Mouse (Mus musculus) thymus, postnatal 14 days (tissue): ENCODE results near the gene Mocs2.
A peak's percentile ranks its signal among the peaks of the same experiment; 100 is the strongest.

ENCODE experiments used
- DNase-seq: peaks from one replicate; pipeline ENCODE4 v3.0.0; 2021

The Mocs2 gene

DNA sequence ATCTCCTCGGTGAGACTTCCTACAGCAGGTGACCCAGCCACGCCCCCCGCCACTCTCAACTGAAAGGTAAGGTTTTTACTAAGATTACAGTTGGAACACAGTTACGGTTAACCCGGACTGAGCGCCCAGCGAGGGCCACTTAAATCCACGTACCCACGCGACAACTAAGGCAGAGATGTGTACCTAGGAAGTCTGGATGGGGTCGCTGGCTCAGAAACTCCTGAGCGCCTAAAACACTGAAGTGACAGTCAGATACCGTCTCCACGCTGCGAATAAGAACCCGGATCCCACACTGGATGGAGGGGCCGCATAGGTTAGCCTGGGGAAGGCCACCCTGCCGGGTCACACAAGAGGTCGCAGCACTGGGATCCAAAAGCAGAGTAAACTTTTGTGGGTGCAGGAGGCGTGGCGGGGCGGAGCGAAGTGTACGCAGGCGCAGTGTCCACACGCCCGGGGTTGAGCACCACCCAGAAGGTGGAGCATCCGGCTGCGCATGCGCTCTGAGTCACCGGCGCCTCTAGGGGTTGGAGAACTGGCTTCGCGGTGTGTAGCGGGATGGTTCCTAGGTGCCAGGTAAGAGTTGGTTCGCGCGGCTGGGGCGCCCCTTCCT is at the start of gene Mocs2:
Gene Mocs2 (plus strand): TSS at position 486 of the 610 bp plus-strand sequence.
- DNase-seq = peak; percentile 97

DNA sequence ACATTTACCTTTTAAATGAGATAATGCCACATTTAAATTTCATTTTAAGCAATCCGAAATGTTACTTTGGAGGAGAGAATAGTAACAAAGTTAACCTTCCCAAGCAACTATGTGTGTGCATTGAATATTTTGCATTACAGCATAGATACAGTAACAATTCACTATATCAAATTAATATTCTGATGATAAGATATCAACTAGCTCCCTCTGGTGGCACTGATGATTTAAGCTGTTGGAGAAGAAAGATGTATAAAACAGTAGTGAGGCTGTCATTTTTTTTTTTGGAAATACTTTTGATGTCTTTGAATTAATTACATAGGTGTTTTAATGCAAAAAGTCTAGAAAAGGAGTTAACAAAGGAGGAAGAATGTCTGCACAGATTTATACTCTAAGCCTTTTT is 26.5 kb upstream of the Mocs2 start:
- DNase-seq = no peak

DNA sequence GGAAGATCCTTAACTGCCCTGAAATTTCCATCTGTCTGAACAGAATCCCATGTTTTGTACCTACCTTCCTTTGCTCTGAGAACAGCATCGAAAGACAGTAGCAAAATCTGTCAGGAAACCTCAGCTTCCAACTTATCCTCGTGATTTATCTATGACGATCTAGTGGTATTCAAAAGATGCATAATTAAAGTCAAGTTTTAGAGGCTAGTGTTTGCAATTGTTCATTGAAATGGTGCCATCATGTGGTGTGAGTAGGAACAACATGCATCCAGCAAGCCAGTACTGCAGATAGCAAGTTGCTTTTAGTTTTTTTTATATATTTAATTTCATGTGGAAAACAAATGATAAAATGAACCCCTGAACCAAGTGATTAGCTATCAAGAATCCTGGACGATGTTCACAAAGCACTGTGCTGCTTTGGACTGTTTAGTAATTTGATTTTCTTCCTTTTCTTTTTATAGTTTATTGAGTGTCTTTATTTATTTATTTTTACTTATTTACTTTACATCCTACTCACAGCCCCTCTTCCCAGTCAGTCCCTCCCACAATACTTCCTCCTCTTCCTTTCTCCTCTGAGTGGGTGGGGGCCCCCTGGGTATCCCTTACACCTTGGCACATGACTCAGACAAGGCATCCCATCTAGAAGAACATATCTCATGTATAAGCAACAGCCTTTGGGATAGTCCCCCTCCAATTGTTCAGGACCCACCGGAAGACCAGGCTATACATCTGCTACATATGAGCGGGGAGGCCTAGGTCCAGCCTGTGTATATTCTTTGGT is 24.6 kb upstream of the Mocs2 start:
- peak; percentile 49 for DNase-seq

DNA sequence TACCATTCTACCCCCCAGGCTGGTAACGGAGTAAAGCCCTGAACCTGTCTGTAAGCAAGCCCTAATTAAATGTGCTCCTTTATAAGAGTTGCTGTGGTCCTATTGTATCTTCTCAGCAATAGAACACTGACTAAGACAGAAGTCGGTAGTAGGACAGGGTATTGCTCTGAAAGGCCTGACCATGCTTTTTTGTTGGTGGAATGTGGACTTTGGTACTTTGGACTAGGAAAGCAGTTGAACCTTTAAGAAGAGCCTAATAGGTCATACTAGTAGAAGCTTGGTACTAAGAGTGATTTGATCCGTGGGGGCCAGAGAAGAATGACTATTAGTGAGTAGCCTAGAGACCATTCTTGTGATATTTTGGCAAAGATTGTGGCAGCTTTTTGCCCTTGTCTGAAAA is 16.2 kb upstream of the Mocs2 start:
- no peak for DNase-seq

DNA sequence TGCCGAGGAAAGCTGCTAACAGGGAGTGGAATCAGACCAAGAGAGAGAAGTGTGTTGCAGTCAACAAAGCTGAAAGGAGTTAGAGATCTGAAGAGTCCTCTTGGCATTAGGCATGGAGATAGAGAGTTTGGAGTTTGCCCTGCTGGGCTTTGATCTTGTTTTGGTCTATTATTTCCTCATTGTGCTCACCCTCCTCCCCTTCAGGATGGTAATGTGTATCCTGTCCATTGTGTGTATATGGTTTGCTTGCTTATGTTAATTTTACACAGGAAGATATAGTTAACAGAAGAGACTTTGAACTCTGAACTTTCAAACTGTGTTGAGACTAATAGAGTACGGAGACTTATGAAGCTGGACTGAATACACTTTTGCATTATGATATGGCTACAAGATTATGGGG is 15.1 kb upstream of the Mocs2 start:
- no peak for DNase-seq

DNA sequence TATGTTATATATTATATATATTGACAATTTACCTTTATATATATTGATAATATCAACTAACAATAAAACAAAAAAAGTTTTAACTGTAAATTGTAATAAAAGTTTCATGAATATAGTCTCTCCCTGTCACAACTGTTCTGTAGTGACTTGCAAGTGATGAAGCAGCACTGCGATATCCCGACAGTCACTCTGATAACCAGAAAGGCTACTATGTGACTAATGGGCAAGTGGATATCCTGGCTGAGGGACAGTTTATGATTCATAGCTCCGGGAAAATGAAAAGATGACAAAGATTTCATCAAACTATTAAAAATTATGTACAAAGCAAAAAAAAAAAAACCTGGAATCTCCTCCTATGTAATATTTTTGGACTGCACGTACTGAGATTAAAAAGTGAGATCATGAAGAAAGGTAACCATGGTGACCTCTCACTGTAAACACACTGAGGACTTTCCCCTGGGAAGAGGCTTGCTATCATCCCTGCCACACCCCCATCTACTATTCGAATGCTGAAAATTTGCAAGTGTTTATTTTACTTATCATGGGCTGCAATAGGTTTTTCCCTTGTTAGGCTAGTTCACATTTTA is 8.3 kb upstream of the Mocs2 start:
- DNase-seq = no peak

DNA sequence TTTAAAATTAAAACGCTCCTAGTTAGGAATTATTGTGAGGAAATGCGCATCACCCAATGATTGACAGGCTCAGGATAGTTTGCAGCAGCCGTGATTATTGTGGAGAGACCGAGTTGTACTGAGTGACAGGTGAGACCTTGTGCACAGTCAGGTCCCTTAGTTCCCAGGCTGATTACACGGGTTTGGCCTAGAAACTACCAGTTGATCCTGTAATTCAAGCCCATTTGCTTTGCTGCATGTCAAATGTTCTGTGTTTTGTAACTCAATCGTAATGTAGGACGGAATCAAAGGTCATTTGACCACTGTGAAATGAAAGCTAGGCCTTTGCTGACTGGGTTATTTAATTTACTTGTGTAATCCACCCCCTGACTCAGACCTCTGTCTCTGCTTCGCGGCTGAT is 477 bp downstream of the Mocs2 start:
- peak; percentile 12 for DNase-seq

DNA sequence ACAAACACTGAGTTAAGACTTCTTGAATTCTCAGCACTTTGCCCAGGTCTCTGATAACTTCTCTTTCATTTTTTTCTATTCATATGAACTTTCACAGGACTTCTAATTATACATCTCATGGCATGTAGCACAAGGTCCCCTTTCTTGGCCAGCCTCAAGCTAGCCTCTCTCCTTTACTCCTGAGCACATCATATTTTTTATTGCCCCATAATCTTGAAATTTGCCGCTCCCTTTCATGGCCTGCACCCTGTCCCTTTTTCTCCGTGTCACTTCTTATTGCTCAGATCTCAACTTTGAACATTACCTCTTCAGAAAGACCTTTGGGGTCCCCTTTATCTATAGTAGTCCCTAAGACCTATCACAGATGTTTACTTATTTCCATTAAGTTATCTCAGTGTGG is 4.8 kb downstream of the Mocs2 start:
- DNase-seq = no peak

DNA sequence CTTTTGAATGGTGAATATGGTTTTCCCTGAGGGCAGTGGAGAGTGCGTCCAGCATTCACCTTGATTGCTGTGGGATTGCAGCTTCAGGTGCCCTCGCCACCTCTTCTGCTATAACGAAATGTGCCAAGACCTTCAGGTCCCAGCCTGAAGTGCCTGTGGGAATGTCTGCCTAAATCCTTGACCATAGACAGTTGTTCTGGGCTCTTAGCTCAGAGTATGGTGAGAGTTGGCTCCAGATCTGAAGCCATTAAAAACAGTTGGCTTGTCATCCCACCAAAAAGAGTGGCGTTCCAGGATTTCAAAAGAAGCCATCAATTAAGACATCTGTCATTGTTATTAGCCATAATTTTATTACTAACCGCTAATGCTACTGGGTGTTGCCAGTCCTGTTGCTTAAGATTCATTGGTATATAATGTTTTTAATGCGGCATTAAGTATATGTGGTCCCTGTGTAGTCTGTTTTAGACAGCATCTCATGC is 7.4 kb downstream of the Mocs2 start:
- DNase-seq = no peak

DNA sequence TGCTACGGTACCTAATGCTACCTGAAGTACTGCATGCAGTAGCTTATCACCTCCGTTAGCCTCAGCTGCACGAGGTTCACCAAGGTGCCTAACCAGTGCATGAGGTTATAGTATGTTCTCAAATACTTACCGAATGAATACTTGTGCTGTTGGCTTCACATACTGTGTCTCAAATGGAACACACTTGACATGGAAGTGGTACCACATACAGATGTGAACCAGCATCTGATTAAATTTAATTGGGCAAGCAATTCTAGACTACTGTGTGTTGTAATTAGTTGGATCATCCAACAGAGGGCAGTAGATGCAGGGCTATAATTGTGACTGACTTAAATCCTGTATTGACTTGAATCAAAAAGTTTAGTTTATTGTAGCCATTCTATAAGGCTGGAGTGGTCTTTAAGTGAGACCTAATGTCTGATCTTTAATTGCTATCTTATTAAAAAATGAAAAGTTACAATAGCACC is 13.4 kb downstream of the Mocs2 start:
- DNase-seq = peak; percentile 38

DNA sequence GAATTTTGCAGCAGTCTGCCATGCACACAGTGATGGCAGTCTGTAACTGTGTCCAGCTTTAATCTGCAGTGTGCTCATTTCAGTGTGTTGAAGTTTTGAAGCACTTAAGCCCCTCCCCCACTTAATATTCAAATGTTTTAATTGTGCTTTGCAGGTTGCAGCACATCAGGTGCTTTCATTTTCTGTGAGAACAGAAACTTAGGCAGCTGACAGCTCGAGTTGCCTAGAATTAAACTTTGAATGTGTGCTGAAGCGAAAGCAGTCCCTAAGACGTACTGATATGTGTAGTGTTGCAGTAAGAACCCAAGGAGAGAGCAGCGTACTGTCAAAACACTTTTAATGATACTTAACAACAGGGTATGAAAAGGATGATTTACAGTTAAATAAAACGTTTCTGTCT is 14.7 kb downstream of the Mocs2 start:
- no peak for DNase-seq

DNA sequence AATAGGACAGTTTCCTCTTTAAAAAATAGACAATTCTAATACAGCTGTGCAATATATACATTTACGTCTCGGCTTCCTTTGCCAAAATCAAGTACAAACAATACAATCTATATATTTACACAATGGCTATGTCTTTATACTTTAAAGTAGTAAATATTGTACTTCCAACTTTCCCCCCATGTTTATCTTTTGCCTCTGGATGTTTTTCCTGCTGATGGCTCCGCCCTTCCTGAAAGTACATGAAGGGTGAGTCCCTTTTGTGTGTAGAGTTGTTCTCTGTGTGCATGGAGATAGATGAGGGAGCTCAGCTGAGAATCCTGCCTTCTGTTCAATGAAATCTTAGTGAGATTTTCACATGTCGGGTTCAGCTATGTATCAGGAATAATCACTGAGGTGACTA is 15.3 kb downstream of the Mocs2 start:
- DNase-seq = no peak

DNA sequence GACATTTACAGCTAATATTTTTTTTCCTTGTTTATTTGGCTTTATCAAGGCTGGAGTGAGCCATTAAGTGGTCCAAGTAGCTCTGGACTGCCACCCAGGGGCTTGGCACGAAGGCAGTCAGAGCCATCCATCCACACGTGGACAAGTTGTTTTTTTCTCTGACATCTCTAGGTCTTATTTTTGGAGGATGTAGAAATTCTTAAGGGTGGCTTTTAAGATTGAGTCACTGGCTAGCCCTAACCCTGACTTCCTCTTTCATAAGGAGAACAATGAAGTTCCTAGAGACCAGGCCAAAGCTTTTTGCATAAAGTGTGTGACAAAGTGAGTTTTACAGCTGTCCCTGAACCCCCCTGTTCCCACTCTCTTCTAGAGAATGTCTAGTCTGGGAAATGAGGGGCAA is 16.5 kb downstream of the Mocs2 start:
- no peak for DNase-seq

DNA sequence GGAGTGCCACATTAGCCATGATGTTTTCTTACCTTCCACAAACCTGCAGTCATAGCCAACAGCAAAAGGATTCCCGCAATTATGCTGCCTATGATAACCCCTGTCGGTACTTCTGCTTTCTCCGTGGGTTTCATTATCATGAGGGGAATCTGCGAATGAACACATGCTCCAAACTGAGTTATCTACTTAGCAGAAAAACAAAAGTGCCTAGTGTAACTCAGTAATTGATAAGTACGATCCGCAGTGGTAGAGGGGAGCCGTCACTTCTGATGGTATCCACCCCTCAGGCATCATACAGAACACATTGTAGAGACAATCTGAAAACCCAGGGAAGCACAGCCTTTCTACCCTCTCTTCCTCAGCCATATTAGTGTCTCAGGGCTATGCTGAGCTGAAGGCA is 19.0 kb downstream of the Mocs2 start:
- no peak for DNase-seq

DNA sequence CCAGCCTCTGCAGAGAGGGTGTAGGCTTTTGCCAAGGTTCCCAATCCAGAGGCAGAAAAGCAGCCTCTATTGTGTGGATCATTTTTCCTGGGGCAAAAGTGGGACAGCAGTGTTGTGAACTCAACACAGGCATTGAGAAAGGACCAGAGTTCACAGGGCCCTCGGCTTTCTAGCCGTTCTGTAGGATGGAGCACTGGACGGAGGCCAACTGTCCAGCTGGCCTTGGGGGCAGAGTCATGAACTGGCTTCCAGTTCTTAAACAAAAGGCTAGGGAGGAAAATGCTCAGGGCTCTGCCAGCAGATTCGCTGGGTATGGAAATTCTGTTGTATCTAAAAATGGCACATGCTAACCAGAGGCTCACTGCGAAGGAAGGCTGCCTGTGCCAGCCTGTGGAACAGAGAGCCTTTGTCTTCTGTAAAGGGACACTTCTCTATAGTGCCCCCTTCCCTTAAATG is 20.5 kb downstream of the Mocs2 start:
- DNase-seq = no peak

DNA sequence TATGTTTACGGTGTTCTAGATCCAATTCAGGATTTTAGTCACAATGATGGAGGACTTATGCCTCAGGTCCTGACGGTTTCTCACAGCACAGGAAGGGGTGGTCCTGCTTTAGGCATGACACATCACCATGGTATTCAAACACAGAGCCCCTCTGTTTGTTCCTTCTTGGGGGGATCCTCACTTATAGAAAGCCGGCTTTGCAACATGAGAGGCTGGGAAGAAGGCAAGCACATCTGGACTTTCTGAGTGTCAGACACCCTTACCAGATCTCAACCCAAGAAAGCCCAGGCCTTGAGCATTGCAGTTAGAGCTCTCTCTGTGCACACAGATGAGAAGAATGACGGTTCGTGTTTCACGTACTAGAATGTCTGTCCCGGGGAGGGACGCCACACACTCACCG is 21.1 kb downstream of the Mocs2 start:
- no peak for DNase-seq

DNA sequence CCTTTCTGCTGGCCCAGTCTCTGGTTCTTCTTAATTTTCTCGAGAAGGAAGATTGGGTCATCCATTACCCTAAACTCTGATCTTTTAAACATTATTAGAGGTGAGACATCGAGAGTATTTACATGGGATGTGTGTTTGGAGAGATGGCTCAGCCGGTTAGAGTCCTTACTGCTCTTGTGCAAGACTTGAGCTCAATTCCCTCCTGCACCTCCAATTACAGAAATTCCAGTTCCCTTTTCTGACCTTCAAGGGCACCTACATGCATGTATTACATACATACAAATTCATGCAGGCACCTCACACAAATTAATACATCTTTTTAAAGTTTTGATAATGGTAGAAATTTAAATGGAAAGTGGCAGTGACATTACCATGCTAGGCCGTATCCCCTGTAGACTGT is 22.5 kb downstream of the Mocs2 start:
- no peak for DNase-seq

DNA sequence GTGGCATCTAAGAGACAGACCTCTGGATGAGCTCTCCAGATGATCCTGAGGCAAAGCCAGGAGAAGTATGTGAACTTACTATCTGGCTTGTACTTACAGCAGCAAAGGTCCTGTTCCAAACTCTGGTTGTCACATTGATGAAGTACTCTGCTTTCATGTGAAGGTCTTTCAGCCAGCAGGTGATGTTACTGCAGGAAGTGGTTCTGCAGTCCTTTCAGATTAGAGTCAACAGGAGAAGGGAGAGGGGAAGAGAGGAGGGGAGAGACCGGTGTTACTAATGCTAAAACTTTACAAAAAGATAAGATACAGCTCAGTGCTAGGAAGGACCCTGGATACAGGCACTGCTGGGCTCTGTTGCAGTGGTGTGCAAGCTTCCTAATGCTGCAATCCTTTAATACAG is 25.3 kb downstream of the Mocs2 start:
- DNase-seq = no peak

DNA sequence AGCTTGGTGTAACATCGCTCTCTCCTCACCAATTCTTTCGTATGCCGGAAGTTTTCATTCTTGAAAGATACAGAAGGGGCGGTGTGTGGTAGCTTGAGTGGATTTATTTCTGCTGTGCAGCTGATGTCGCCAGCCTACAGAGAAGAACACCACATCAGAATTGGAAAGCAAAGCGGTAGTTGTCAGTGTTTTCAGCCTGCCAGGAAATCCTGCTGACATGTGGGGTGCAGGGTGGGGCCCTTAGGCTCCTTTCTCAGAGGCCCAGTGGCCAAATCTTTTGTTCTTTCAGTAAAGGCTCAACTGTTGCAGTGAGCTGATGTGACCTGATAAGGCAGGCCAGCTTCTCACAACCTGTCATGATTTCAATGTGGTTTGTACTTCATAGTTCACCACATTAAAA is 27.8 kb downstream of the Mocs2 start:
- DNase-seq = peak; percentile 54

DNA sequence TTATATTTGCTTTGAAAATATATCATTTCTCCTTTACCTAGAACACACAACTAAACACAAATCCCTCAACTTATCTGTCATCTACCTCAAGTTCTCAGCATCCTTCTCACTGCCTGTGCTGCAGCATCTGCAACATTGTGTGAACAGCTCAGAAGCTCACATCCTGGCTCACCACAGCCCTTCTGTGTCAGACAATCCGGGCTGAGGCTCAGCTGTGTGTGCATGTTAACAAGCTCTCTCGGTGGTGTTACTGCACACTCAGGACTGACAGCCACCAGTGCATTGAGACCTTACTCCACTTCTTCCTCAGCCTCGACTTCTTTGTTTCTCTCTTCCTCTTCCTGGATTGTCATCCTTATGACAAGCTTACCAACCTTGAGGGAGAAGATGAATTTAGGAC is 30.9 kb downstream of the Mocs2 start:
- no peak for DNase-seq

DNA sequence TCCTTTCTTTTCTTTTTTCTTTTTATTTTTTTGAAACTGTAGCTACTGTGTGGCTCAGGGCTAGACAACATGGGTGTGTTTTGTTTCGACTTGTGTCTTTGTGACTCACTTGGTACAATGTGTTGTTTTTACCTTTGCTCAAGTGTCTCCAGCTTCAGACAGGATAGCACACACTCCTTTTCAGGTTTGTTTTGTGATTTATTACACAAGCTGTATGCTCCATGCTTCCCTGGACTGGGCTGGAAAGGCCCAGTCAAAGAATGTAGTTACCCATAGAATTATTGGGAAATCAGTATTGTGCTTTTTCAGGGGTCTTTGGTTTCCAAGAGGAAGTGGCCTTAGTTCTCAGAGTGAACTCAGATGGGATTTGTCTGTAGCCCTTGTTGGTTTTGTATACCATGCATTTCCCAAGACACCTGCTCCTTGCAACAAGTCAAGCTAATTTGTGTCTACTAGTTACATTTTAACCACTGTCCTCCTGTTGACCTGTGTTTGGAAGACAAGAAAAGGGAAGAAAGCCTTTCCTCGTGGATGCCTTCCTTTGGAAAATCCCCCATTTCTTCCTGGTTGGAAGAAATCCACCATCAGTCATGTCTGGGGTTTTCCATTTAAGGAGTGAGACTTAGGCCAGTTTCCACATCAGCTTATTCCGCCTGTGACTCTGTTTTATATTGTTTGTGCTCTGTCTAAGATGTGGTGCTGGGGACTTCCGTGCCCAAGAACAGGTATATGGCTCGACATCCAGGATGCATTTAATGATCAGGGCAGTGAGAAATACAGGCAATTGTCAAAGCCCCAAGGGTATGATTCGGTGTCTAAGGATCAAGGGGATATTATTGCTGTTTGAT is 34.5 kb downstream of the Mocs2 start:
- DNase-seq = no peak

DNA sequence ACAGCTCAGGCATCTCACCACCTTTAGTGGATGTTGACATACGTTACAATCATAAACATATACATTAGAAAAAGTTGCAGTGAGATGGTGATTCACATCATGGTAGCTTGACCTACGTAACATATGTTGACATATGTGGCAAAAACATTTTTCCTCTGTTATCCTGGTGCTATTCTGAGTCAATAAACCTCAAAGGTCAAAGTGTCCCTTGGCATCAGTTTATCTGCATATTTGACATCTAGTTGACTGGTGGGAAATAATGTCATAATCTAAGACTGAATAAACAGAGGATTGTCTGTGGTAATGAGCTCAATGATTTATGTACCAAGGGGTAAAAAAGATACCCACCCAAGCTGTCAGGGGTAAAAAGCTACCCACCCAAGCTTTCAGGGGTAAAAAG is 35.1 kb downstream of the Mocs2 start:
- no peak for DNase-seq

DNA sequence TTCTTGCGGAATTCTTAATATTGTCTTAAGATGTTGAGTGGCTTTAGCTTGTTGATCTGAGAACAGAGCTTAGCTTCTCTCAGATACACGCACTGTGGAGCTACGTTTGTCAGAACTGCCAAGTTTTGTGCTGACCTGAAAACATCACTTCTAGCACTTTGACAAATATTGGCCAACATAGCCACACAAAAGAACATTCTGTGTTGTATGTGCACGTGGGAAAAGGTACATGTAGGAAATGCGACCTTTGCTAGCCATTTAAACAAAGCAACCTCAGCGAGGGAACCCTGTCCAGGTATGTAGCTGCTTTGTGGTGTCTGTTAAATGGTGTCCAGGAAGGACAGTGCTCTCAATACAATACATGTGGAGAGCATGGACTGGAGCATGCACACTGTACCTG is 36.0 kb downstream of the Mocs2 start:
- DNase-seq = no peak
